Mouse (Mus musculus): ENCODE measurements around the gene Smyd3.

Smyd3 gene

DNA sequence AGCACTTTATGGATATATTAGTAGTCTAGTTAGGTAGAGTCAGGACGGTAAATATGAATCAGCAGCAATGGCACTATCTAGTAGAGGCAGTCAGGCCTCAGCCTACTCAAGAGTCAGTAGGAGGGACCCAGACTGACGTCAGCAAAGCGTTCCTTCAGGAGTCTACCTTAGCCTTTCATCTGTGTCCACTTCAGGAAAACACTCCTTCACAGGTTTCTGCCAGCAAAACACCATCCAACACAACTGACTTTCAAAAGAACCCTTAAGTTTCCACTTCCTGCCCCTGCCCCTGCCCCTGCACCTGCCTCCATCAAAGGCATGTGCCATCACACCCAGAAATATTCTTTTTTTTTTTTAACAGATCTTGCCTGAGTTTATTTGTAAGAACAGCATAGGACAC lies 2.1 kb upstream of the Smyd3 start:
- DNase-seq (ENCODE audit: low read depth, low spot score): no peak

DNA sequence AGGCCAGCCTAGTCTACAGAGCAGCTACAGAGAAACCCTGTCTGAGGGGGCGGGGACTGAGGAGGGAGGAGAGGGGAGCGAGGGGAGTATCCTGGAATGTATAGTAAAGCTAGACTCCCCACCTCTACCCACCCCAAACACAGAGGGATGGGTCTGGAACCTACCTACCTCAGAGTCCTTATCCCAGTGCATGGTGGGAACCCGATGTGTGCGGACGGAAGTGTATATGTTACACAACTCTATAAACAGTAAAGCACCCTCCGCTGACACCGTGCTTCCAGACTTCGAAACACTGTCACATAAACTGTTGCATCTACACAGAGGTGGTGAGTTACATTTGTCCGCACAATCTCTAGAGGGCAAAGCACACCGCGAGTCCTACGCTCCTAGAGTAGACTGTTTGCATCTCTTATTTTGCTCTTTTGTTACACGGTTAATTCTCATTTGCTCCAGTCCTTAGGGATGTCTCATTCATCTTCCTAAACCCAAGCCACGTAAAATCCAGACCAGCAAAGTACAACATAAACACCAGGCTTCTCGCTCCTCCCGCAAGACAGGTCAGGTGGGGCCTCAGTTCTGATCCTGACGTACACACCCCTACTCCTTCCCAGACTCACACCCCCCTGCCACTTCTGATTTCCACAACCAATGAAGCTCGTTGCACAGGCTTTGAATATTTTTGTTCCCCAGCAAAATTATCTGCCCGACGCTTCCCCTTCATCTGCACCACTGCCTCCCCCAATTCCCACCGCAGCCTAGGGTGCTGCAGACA lies 714 bp downstream of the Smyd3 start:
- DNase-seq (ENCODE audit: low read depth, low spot score): no peak

GRCm38 (mm10) chr1:179511895-179512294 lies 5.9 kb downstream of the Smyd3 start:
- no peak for DNase-seq (ENCODE audit: low read depth, low spot score)

DNA sequence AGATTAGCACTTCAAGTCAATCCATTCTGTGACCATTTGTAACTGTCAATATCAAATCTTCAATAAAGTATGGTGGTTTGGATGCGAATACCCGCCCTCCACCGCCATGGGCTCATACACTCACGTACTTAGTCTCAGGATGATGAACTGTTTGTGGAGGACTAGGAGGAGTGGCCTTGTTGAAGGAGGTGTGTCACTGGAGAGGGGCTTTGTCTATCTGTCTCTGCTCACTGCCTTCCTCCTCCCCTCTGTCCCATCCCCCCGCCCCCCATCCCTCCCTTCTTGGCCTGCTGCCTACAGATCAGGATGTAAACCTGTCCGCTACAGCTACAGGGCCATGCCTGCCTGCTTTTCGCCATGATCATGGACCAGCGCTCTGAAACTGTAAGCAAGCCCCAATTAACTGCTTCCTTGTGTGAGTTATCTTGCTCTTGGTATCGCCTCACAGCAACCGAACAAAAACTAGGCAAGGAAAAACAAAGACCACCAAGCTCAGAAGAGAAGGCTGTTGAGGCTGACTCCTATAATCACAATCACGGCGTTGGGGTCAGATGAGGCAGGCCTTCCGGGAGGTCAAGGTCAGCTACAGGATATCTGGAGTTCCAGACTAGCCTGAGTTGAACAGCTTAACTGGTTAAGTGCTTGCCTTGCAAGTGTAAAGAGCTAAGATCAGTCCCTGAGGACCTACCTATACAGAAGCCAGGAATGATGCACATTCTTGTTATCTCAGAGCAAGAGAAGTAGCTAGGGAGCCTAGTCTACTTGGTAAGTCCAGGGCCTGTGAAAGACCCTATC lies 7.1 kb downstream of the Smyd3 start:
- DNase-seq (ENCODE audit: low read depth, low spot score): no peak

GRCm38 (mm10) chr1:179506530-179507315 lies 11.1 kb downstream of the Smyd3 start:
- DNase-seq (ENCODE audit: low read depth, low spot score): no peak

DNA sequence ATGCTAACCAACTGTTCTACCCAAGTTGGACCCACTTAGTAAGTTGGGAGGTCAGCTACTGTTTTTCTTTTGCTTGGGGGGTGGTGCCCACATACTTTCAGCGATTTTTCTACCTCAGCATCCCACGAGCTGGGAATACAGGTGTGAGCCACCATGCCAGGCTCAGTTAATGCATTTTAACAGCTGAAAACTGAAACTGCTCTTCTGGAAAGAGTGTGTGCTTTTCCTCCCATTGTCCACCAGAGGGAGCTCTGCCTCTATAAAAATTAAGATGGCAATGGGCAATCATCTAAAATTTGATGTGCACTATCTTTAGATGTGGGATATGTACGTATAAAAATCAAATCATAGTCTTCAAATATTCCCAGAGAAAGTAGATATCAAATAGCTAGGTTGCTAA lies 15.3 kb downstream of the Smyd3 start:
- DNase-seq (ENCODE audit: low read depth, low spot score): no peak

- no peak for DNase-seq (ENCODE audit: low read depth, low spot score)
Measured at GRCm38 (mm10) chr1:179499257-179499656, 18.6 kb downstream of the Smyd3 start.

- DNase-seq (ENCODE audit: low read depth, low spot score): no peak
Measured at GRCm38 (mm10) chr1:179492908-179493307, 24.9 kb downstream of the Smyd3 start.

DNA sequence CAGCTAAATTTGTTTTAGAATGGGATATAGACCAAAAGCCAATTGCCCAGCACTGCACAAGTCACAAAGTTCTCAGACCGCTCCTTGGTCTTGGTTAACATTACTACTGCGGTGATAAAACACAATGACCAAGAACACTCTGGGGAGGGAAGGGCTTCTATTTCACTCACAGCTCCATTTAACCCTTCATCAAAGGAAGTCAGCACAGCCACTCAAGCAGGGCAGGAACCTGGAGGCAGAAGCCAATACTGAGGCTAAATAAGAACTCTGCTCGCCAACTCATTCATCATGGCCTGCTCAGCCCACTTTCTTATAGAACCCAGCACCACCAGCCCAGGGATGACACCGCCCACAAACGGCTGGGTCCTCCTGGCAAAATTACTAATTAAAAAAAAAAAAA lies 29.3 kb downstream of the Smyd3 start:
- no peak for DNase-seq (ENCODE audit: low read depth, low spot score)

GRCm38 (mm10) chr1:179487990-179488389 lies 29.9 kb downstream of the Smyd3 start:
- no peak for DNase-seq (ENCODE audit: low read depth, low spot score)

DNA sequence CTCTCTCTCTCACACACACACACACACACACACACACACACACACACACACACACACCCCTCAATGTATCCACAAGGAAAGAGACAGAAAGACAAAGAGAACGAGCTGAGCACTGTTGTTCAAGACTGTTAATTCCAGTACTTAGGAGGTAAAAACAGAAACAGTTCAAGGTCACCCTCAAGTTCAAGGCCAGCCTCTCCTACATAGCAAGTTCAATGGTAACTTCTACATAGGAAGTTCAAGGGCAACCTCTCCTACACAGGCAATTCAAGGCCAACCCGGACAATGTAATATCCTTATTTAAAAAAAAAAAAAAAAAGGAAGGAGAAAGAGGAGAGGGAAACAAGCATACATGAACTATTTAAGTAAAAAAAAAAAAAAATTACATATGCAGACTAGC lies 30.6 kb downstream of the Smyd3 start:
- DNase-seq (ENCODE audit: low read depth, low spot score): no peak

DNA sequence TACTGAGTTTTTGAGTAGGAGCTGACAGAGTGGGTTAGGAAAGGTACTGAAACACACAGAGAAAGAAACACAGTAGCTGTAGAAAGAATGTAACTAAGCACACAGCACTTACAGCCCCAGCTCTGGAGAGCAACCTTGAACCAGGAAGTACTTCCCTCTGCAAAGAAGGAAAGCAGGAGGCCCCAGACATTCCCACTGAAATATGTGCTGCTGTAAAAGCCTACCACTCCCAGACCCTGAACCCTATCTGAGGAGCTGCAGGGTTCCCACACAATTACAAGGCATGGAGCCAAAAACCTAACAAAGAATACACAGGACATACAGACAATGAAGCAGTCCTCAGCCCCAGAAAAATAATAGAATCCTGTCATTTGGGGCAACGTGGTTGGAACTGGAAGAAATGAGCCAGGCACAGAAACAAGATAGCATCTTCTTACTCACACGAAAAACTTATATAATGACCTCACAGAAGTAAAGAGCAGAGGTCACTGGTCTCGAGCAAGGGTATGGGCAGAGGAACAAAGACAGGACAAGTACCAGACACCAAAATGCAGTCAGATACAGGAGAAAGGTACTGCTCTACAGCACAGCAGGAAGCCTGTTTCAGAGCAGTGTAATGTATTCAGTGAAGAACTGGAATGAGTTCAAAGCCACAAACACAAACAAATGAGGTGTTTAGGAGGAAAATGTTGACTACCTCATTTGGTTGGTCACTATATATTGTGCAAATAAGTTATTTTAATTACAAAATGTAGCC lies 31.9 kb downstream of the Smyd3 start:
- DNase-seq (ENCODE audit: low read depth, low spot score): no peak

- no peak for DNase-seq (ENCODE audit: low read depth, low spot score)
Measured at GRCm38 (mm10) chr1:179480862-179481261, 37.0 kb downstream of the Smyd3 start.

GRCm38 (mm10) chr1:179477157-179477902 lies 40.5 kb downstream of the Smyd3 start:
- DNase-seq (ENCODE audit: low read depth, low spot score): no peak

DNA sequence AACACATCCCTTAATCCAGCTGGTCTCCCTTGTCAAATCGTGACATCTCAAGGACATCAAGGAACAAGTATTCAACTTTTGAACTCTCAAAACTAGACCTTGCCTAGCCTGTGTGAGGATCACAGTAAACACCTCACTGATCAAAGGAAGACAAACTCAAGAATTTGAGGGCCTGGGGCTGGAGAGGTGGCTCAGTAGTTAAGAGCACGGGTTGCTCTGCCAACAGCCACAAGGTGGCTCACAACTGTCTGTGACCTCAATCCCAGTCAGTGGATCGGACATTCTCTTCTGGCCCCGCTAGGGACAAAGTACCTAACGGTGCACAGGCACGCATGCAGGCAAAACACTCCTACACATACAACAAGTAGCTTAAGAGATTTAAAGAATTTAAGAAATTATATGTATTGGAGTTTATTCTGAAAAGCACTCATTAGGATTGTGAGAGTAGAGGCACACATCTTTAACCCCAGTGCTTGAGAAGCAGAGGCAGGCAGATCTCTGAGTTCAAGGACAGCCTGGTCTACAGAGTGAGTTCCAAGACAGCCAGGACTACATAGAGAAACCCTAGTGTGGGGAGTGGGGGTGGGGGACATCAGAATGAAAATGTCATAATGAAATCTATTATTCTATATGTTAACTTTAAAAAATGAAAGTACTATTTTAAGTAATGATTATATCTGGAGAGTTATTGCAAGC lies 41.2 kb downstream of the Smyd3 start:
- DNase-seq (ENCODE audit: low read depth, low spot score): no peak

DNA sequence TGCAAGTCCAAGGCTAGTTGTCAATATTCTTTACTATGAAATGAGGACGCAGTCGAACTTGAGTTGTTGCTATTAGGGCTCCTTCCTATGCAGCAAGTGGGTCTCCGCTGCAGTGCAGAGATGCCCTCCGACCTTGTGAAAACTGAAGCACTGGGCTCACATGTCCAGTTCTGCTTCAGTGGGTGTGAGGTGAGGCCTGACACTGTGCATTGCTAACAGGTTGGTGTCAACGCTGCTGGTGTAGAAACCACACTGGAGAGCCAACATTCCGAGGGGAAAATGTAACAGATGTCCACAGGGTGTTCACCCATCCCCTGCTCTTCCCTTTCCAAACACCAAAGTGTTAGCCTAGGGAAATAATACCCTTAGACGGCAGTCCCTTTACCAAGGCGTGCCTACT lies 43.1 kb downstream of the Smyd3 start:
- DNase-seq (ENCODE audit: low read depth, low spot score): no peak

GRCm38 (mm10) chr1:179473920-179474643 lies 43.8 kb downstream of the Smyd3 start:
- no peak for DNase-seq (ENCODE audit: low read depth, low spot score)

- no peak for DNase-seq (ENCODE audit: low read depth, low spot score)
Measured at GRCm38 (mm10) chr1:179467970-179468369, 49.9 kb downstream of the Smyd3 start.

DNA sequence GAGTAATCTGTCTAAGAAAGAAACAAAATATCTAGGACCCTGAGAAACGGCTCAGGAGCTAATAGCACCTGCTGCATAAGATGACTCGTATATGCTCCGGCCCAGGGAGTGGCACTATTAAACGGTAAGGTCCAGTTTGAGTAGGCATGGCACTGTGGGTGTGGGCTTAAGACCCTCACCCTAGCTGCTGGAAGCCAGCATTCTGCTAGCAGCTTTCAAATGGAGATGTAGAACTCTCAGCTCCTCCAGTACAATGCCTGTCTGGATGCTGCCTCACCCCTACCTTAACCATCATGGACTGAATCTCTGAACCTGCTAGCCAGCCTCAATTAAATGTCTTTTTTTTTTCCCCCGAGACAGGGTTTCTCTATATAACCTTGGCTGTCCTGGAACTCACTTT lies 55.5 kb downstream of the Smyd3 start:
- DNase-seq (ENCODE audit: low read depth, low spot score): no peak
